Mouse (Mus musculus): Measurements from ENCODE around the gene Gps2. TPM values are rescaled to one million over a fixed set of nuclear protein-coding genes. Genes with fewer than 3 reads are reported as not detected.

Gene Gps2
- total RNA-seq (2021) = 10 to 100 TPM; 25.9 to 32.4 TPM

DNA sequence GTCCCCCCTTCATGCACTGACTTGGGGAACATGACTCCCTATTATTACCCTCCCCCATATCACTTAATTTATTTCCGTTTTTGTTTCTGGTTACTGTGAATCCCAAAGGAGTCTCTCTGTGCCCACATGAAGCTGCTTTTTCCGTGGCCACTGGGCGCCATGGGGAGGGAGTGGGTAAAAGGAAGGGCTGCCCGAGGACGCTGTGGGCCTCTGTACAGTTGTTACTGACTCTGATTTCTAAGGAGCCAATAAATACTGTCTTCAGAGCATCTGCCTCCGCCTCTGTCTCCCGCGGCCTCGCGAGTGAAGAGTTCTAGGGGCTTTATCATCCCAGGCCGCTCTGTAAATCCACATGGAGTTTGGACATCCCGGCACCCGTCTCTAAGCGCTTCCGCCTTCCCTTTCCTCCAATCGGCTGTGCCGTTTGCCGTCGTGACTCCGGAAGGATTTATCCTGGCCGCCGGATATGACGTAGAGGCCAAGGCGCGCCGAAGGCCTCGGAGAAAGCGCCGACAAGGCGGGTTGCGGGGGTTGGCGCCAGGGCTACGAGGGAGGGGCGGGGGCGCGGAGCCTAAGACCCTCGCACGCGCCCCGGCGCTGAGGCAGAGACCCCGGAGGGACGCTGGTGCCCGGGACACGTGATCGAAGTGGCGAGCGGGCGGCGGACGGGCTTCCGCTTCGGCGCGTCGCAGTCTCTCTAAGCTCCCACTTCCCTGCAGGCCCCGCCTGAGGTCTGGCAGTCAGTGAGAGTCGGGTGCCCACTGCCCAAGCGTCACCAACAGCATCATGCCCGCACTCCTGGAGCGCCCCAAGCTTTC is at the start of gene Gps2:
TSS of gene Gps2 (plus strand) at position 335 of the 818 bp plus-strand sequence.
- peak; percentile 96 for DNase-seq (ENCODE audit: low spot score in 2 of 2)
- intact Hi-C loops (cut with DNase I) = no loop called here

GRCm38 (mm10) chr11:69864138-69864860 is 49.4 kb upstream of the Gps2 start:
- intact Hi-C loops (cut with DNase I) = no loop called here
- DNase-seq (ENCODE audit: low spot score in 2 of 2) = no peak

- intact Hi-C loops (cut with DNase I) = no loop called here
- no peak for DNase-seq (ENCODE audit: low spot score in 2 of 2)
Observed at GRCm38 (mm10) chr11:69865561-69865960, 48.1 kb upstream of the Gps2 start.

- DNase-seq (ENCODE audit: low spot score in 2 of 2) = no peak
- intact Hi-C loops (cut with DNase I) = no loop called here
Observed at GRCm38 (mm10) chr11:69867335-69867734, 46.4 kb upstream of the Gps2 start.

DNA sequence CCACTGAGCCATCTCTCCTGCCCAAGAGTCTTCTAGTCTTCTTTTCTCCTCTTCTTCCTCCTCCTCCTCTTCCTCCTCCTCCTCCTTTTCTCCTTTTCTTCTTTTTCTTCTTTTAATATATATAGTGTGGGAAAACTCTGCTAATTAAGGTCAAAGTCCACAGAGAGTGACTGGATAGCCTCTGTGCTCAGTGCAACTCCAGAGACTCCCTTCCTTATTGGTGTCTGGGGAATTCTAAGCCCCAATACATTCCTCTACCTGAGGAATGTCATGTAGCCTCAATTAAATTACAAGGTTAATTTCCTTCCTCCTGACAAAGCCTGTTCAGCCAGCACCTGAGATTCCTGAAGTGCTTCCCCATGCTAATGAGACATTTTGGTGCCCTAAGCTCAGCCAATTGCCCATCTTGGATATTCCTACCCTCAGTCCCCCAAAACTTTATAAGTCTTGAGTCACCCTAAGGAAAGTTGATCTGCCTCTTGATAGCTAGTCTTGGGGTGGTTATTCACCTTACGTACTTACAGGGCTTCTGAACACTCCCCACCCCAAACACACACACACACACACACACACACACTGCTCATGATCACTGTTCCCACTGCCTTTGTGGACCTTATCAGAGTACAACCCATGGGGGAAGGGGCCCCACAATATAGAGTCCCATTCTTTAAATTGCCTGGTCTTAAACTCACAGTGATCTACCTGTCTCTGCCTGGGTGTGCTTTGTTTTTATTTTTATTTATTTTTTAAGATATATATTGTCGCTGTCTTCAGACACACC is 43.2 kb upstream of the Gps2 start:
- intact Hi-C loops (cut with DNase I) = no loop called here
- DNase-seq (ENCODE audit: low spot score in 2 of 2) = no peak

DNA sequence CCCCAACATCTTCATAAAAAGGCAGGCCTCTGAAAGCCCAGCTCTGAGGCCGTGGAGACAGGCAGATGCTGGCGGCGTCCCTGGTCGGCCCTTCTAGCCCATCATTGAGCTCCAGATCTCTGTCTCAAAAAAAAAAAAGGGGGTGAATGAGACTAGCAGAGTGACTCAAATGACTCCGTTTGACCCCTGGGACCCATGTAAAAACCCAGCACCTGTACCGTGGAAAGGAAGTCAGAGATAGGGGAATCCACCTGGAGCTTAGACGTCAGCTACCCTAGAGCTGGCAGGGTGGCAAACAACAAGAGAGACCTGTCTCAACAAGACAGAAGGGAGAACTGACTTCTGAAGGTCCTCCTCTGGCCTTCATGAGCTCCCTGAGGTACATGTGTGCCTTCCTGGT is 41.9 kb upstream of the Gps2 start:
- intact Hi-C loops (cut with DNase I) = no loop called here
- no peak for DNase-seq (ENCODE audit: low spot score in 2 of 2)

DNA sequence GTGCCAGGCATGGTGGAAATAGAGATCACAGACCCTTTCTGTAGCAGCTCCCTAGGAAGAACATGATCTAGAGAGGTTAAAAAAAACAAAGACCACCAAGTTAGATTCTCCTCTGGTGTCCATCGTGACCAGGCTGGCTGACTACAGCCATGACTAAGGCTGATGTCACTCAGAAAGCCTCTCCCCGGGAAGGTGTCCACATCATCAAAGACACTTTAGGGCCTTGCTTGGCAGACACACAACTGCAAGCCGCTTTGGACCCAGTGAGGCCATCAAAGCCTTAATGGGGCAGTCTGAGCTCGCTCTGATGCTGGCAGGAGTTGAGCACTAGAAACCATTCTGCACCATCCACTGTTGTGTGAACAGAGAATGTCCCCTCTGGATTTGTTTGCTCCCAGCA is 41.2 kb upstream of the Gps2 start:
- no peak for DNase-seq (ENCODE audit: low spot score in 2 of 2)
- intact Hi-C loops (cut with DNase I) = no loop called here

- DNase-seq (ENCODE audit: low spot score in 2 of 2) = peak; percentile 23 to 30
- intact Hi-C loops (cut with DNase I) = loop anchor here (5.0 kb wide), 1 partner anchor 74 kb away; the partner anchor contains the start of gene Fgf11
Observed at GRCm38 (mm10) chr11:69876186-69876585, 37.5 kb upstream of the Gps2 start.

- intact Hi-C loops (cut with DNase I) = loop anchor here (5.0 kb wide), 1 partner anchor 75 kb away; the partner anchor contains the start of gene Fgf11
- DNase-seq (ENCODE audit: low spot score in 2 of 2) = peak; percentile 67 to 74
Observed at GRCm38 (mm10) chr11:69876867-69877266, 36.8 kb upstream of the Gps2 start.

- intact Hi-C loops (cut with DNase I) = loop anchor here (5.0 kb wide), 1 partner anchor 76 kb away; the partner anchor contains the start of gene Fgf11
- DNase-seq (ENCODE audit: low spot score in 2 of 2) = no peak
Observed at GRCm38 (mm10) chr11:69877878-69878277, 35.8 kb upstream of the Gps2 start, which contains the start of gene Tmem95. Gene Tmem95, minus strand, starts transcription at chr11:69878018.

GRCm38 (mm10) chr11:69878399-69878798 is 35.3 kb upstream of the Gps2 start:
- intact Hi-C loops (cut with DNase I) = loop anchor here (5.0 kb wide), 1 partner anchor 76 kb away; the partner anchor contains the start of gene Fgf11
- DNase-seq (ENCODE audit: low spot score in 2 of 2) = no peak

- intact Hi-C loops (cut with DNase I) = loop anchor here (5.0 kb wide), 1 partner anchor 77 kb away; the partner anchor contains the start of gene Fgf11
Observed at GRCm38 (mm10) chr11:69878952-69879351, 34.7 kb upstream of the Gps2 start.

DNA sequence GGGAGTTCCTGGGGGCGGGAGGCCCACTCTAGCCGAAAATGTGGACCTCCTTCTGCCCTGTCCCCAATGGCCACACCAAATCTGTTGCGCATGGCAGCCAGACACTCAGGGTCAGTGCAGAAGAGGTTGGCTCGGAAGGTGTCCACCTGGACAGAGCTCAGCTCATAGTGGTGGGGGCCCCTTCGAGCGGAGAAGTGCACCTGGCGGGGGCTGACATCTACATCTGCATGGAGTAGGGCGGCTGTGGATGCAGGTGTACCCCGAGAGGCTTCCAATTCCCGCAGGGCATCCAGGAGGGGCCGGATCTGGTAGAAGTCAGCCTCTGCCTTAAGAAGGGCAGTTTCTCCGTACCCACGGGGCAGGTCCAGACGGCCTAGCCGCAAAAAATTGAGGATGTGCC is 34.0 kb upstream of the Gps2 start:
- intact Hi-C loops (cut with DNase I) = loop anchor here (5.0 kb wide), 1 partner anchor 77 kb away; the partner anchor contains the start of gene Fgf11
- no peak for DNase-seq (ENCODE audit: low spot score in 2 of 2)

More at GRCm38 (mm10) chr11:69878952-69879351, 34.7 kb upstream of the Gps2 start:
- DNase-seq (ENCODE audit: low spot score in 2 of 2) = no peak

DNA sequence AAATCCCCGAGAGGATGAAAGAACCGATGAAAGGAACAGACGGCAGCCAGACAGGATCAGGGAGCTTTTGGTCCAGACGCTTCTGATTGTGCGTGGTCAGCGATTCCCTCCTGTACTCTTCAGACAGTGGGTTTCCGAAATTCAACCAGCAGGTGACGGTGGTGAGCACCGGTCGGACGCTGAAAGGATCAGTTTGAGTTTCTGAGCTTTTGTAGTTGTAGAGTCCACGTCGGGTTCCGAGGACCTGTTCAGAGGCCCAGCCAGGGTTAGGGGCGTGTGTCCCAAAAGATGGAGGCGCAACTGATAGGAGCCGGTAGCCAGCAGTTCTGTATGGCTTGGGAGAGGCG is 33.2 kb upstream of the Gps2 start:
- intact Hi-C loops (cut with DNase I) = no loop called here
- peak in 1 of 2 experiments; percentile 29 for DNase-seq (ENCODE audit: low spot score in 2 of 2)

- intact Hi-C loops (cut with DNase I) = no loop called here
- peak; percentile 59 to 68 for DNase-seq (ENCODE audit: low spot score in 2 of 2)
Observed at GRCm38 (mm10) chr11:69880853-69881603, 32.7 kb upstream of the Gps2 start, which contains the start of gene Kctd11. Gene Kctd11, minus strand, starts transcription at chr11:69881406.

DNA sequence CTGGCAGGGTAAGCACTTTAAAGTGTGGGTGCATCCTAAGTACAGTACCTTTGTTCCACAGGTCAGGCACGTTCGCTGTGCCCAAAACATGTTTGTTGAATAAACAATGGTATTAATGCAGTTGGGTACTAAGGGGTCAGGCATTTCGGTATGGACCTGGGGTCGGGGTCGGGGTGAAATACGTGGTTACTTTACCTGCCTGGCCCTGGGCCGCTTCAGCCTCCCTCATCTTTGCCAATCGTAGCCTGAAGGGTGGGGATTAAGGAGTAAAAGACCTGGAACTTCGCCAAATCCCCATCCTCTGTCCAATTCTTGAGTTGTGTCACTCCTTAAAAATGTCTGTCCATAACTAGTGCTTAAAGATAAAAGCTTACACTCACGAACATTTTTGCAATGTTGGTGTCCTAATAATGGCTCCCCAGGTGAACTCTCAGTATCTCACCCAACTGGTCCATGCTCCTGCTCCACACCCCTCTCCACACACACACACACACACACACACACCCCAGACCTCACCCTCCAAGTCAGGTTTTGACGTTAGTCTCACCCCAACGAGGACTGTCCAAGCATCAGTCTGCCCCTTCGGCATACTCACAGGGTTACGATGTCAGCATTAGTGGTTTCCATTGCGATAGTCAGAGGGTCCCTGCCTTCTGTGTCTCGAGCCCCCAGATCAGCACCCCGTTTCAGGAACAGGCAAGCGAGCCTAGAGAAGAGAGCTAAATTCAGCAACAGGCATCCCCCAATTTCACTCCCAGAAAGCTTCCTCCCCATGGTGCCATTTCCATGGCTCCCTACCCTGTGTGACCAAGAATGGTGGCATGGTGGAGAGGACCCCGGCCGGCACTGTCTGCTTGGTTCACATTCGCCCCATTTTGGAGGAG is 31.7 kb upstream of the Gps2 start:
- DNase-seq (ENCODE audit: low spot score in 2 of 2) = no peak

GRCm38 (mm10) chr11:69883066-69883465 is 30.6 kb upstream of the Gps2 start:
- intact Hi-C loops (cut with DNase I) = no loop called here
- no peak for DNase-seq (ENCODE audit: low spot score in 2 of 2)

More for the DNA sequence above, 31.7 kb upstream of the Gps2 start:
- intact Hi-C loops (cut with DNase I) = no loop called here
